Mouse (Mus musculus): Measurements from ENCODE around the gene Gsk3a. TPM values are rescaled to one million over a fixed set of nuclear protein-coding genes. Genes with fewer than 3 reads are reported as not detected.

Gene Gsk3a
- total RNA-seq, 2 experiments from 2014 or later, result 45.8 to 76.4 TPM

- ATAC-seq (replicated peaks; ENCODE audit: poor library complexity, severe bottlenecking), result peak; percentile 75
Observed at GRCm38 (mm10) chr7:25250141-25250972, 12.7 kb upstream of the Gsk3a start, which contains the start of gene Erf. Gene Erf, minus strand, starts transcription at chr7:25250761.

- peak; percentile 19 for ATAC-seq (replicated peaks; ENCODE audit: poor library complexity, severe bottlenecking)
Observed at GRCm38 (mm10) chr7:25249314-25250140, 11.9 kb upstream of the Gsk3a start.

- peak; percentile 2; the same call in 1 of the 2 replicates for ATAC-seq (replicated peaks; ENCODE audit: poor library complexity, severe bottlenecking)
Observed at GRCm38 (mm10) chr7:25248846-25249313, 11.2 kb upstream of the Gsk3a start.

- peak; percentile 22; the same call in 1 of the 2 replicates for ATAC-seq (replicated peaks; ENCODE audit: poor library complexity, severe bottlenecking)
Observed at GRCm38 (mm10) chr7:25248018-25248647, 10.5 kb upstream of the Gsk3a start.

- ATAC-seq (replicated peaks; ENCODE audit: poor library complexity, severe bottlenecking), result no peak
Observed at GRCm38 (mm10) chr7:25247498-25247897, 9.8 kb upstream of the Gsk3a start.

- no peak for ATAC-seq (replicated peaks; ENCODE audit: poor library complexity, severe bottlenecking)
Observed at GRCm38 (mm10) chr7:25246759-25247137, 9.1 kb upstream of the Gsk3a start.

GRCm38 (mm10) chr7:25246079-25246758, 8.6 kb upstream of the Gsk3a start:
- no peak for ATAC-seq (replicated peaks; ENCODE audit: poor library complexity, severe bottlenecking)

- no peak for ATAC-seq (replicated peaks; ENCODE audit: poor library complexity, severe bottlenecking)
Observed at GRCm38 (mm10) chr7:25244562-25245369, 7.1 kb upstream of the Gsk3a start.

- ATAC-seq (replicated peaks; ENCODE audit: poor library complexity, severe bottlenecking), result no peak
Observed at GRCm38 (mm10) chr7:25243361-25243760, 5.7 kb upstream of the Gsk3a start.

GRCm38 (mm10) chr7:25241062-25241461, 3.4 kb upstream of the Gsk3a start:
- no peak for ATAC-seq (replicated peaks; ENCODE audit: poor library complexity, severe bottlenecking)

- ATAC-seq (replicated peaks; ENCODE audit: poor library complexity, severe bottlenecking), result no peak
Observed at GRCm38 (mm10) chr7:25240631-25241030, 3.0 kb upstream of the Gsk3a start.

GRCm38 (mm10) chr7:25238829-25239623, 1.4 kb upstream of the Gsk3a start:
- peak; percentile 66 for ATAC-seq (replicated peaks; ENCODE audit: poor library complexity, severe bottlenecking)

GRCm38 (mm10) chr7:25238015-25238706, 510 bp upstream of the Gsk3a start:
- peak; percentile 73 for ATAC-seq (replicated peaks; ENCODE audit: poor library complexity, severe bottlenecking)

- no peak for ATAC-seq (replicated peaks; ENCODE audit: poor library complexity, severe bottlenecking)
Observed at GRCm38 (mm10) chr7:25235526-25235925, 2.1 kb downstream of the Gsk3a start.

GRCm38 (mm10) chr7:25233061-25233460, 4.6 kb downstream of the Gsk3a start:
- ATAC-seq (replicated peaks; ENCODE audit: poor library complexity, severe bottlenecking), result no peak

- ATAC-seq (replicated peaks; ENCODE audit: poor library complexity, severe bottlenecking), result no peak; the same call in 1 of the 2 replicates
Observed at GRCm38 (mm10) chr7:25232101-25232648, 5.5 kb downstream of the Gsk3a start.

- ATAC-seq (replicated peaks; ENCODE audit: poor library complexity, severe bottlenecking), result no peak
Observed at GRCm38 (mm10) chr7:25230690-25231285, 6.9 kb downstream of the Gsk3a start.

Data from granulocyte monocyte progenitor cell, adult 5-6 weeks (primary cell).